ENCODE assay signal across 13 mouse cellular contexts in the genomic region with DNA sequence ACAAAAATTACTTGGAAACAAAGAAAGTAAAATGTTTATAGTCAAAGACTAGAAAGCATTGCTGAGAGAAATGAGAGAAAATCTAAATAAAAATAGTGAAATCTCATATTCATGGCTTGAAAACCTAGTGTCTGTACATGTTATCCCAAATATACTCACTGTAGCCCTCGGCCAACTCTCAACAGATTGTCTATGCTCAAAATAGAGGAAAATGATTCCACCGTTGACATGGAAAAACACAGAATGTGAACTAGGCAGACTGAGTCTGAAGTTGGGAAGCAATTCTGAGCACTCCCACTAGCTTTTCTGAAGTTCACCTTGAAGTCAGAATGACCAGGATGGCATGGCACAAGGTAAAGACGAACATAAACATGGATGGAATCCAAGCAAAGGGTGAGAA.
A peak's percentile ranks its signal among the peaks of the same experiment; 100 is the strongest.
DNase-seq lines count a peak whose midpoint lies in the region.
"Had no signal": no experiment of that assay in that cellular context is flagged by ENCODE, and none has a peak within 500 bp of the region (broad histone marks: within the 10 kb centered on the region; RNA-seq: fewer than 3 reads in every experiment).

No protein-coding gene starts in this region.

- intact Hi-C loops in heart, postnatal 25 days (cut with DNase I), result no loop called here

- DNase-seq in cerebellum, adult 9-11 months, result peak; percentile 45
- no peak for DNase-seq in cerebellum, postnatal 14 days
- DNase-seq in heart, adult 11 months, result peak; percentile 14
- DNase-seq in heart, postnatal 25 days (ENCODE audit: low spot score), result no peak
- DNase-seq in right cerebral cortex, adult 18-20 months, result peak; percentile 51
- DNase-seq in right cerebral cortex, postnatal 25 days, result no peak
- DNase-seq in T-cell, adult 2 months (ENCODE audit: low spot score), result no peak
- DNase-seq: adrenal gland, postnatal 14 days; cerebellum, adult 8-10 months; embryo, embryonic 11 days; gastrocnemius, postnatal 10 days; heart, adult 2 months; heart, postnatal 14 days had no signal

Comparison
In these comparisons a context has a peak if more than half of its experiments do, and no peak if none do; other contexts are left out.
1. DNase-seq: peak in cerebellum, adult 9-11 months (single experiment), heart, adult 11 months (single experiment) and right cerebral cortex, adult 18-20 months (single experiment); none in cerebellum, postnatal 14 days (0 of 2), heart, postnatal 25 days (single experiment), right cerebral cortex, postnatal 25 days (single experiment) and T-cell, adult 2 months (single experiment).